Mouse (Mus musculus): ENCODE data around the gene Rfxank.

DNA sequence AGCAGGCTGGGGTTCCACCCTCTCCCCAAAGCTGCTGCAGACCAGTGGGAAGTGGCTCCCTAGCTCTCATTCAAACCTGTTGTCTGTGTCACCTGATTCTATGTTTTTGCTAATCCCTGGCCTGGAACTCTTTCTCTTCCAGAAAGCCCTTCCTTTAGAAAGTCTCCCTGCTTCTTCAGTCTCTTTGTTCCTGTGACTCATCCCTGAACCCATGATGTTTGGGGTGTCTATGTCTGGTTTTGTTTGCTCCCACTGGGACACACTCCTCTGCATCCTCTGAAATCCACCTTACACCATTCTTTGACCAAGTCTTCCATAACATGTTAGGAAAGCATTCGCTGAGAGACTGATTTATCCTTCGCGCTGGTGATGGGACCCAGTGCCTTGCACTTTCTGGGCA lies 8.9 kb downstream of the Rfxank start:
- TF ChIP-seq USF1 (IDR thresholded peaks at IDR 0.05; ENCODE audit: low read depth) (peak; percentile 1), POLR2A (IDR thresholded peaks at IDR 0.05; ENCODE audit: insufficient read length, low read depth) (no peak), MYOD1 (IDR thresholded peaks at IDR 0.05; ENCODE audit: control insufficient read depth in 1 of 3, insufficient read length in 2 of 3, low read depth in 2 of 3) (no peak), POLR2AphosphoS2 (IDR thresholded peaks at IDR 0.05; ENCODE audit: insufficient read length, low read depth) (no peak)

Measured in myocyte (in vitro differentiated cells).